Mouse (Mus musculus): Measurements from ENCODE around the gene Apba2. TPM values are rescaled to one million over a fixed set of nuclear protein-coding genes. Genes with fewer than 3 reads are reported as not detected.

The Apba2 gene
- polyA plus RNA-seq, 1 experiment = not detected

GRCm38 (mm10) chr7:64638922-64639321 is 137.4 kb downstream of the Apba2 start:
- Histone ChIP-seq H3K27ac (ENCODE audit: insufficient read depth, low read depth, low read length) (no peak overlapping the region), H3K4me1 (ENCODE audit: control insufficient read depth, insufficient read depth, low read length) (no peaks in the 10 kb centered on the region), H3K4me3 (ENCODE audit: insufficient read depth, low read length) (no peak overlapping the region)
- TF ChIP-seq POLR2A (IDR thresholded peaks at IDR 0.05; ENCODE audit: borderline replicate concordance, low read depth, low read length) (no peak), CTCF (IDR thresholded peaks at IDR 0.05; ENCODE audit: low read depth, low read length) (no peak)

GRCm38 (mm10) chr7:64640651-64641050 is 139.1 kb downstream of the Apba2 start:
- Histone ChIP-seq H3K4me1 (ENCODE audit: control insufficient read depth, insufficient read depth, low read length) (no peaks in the 10 kb centered on the region), H3K4me3 (ENCODE audit: insufficient read depth, low read length) (no peak overlapping the region), H3K27ac (ENCODE audit: insufficient read depth, low read depth, low read length) (no peak overlapping the region)
- TF ChIP-seq POLR2A (IDR thresholded peaks at IDR 0.05; ENCODE audit: borderline replicate concordance, low read depth, low read length) (no peak), CTCF (IDR thresholded peaks at IDR 0.05; ENCODE audit: low read depth, low read length) (no peak)

- no peak overlapping the region for H3K4me3 ChIP-seq (ENCODE audit: insufficient read depth, low read length)
- H3K27ac ChIP-seq (ENCODE audit: insufficient read depth, low read depth, low read length) = no peak overlapping the region
- no peak for TF ChIP-seq POLR2A (IDR thresholded peaks at IDR 0.05; ENCODE audit: borderline replicate concordance, low read depth, low read length)
- TF ChIP-seq CTCF (IDR thresholded peaks at IDR 0.05; ENCODE audit: low read depth, low read length) = no peak
- no peaks in the 10 kb centered on the region for H3K4me1 ChIP-seq (ENCODE audit: control insufficient read depth, insufficient read depth, low read length)
These were observed 141.4 kb downstream of the Apba2 start for GRCm38 (mm10) chr7:64642903-64643302.

- Histone ChIP-seq H3K4me3 (ENCODE audit: insufficient read depth, low read length) (no peak overlapping the region), H3K4me1 (ENCODE audit: control insufficient read depth, insufficient read depth, low read length) (no peaks in the 10 kb centered on the region), H3K27ac (ENCODE audit: insufficient read depth, low read depth, low read length) (no peak overlapping the region)
- TF ChIP-seq POLR2A (IDR thresholded peaks at IDR 0.05; ENCODE audit: borderline replicate concordance, low read depth, low read length) = no peak
- TF ChIP-seq CTCF (IDR thresholded peaks at IDR 0.05; ENCODE audit: low read depth, low read length) = no peak
These were observed 144.0 kb downstream of the Apba2 start for GRCm38 (mm10) chr7:64645458-64645857.

- TF ChIP-seq POLR2A (IDR thresholded peaks at IDR 0.05; ENCODE audit: borderline replicate concordance, low read depth, low read length) = no peak
- no peaks in the 10 kb centered on the region for H3K4me1 ChIP-seq (ENCODE audit: control insufficient read depth, insufficient read depth, low read length)
- H3K4me3 ChIP-seq (ENCODE audit: insufficient read depth, low read length) = no peak overlapping the region
- H3K27ac ChIP-seq (ENCODE audit: insufficient read depth, low read depth, low read length) = no peak overlapping the region
These were observed 144.5 kb downstream of the Apba2 start for GRCm38 (mm10) chr7:64646046-64646445.

GRCm38 (mm10) chr7:64648947-64649607 is 147.6 kb downstream of the Apba2 start:
- H3K4me1 ChIP-seq (ENCODE audit: control insufficient read depth, insufficient read depth, low read length) = no peaks in the 10 kb centered on the region
- TF ChIP-seq POLR2A (IDR thresholded peaks at IDR 0.05; ENCODE audit: borderline replicate concordance, low read depth, low read length) (no peak), CTCF (IDR thresholded peaks at IDR 0.05; ENCODE audit: low read depth, low read length) (no peak)

GRCm38 (mm10) chr7:64651963-64652362 is 150.5 kb downstream of the Apba2 start:
- Histone ChIP-seq H3K4me3 (ENCODE audit: insufficient read depth, low read length) (no peak overlapping the region), H3K27ac (ENCODE audit: insufficient read depth, low read depth, low read length) (no peak overlapping the region), H3K4me1 (ENCODE audit: control insufficient read depth, insufficient read depth, low read length) (no peaks in the 10 kb centered on the region)
- TF ChIP-seq CTCF (IDR thresholded peaks at IDR 0.05; ENCODE audit: low read depth, low read length) (no peak), POLR2A (IDR thresholded peaks at IDR 0.05; ENCODE audit: borderline replicate concordance, low read depth, low read length) (no peak)

More at GRCm38 (mm10) chr7:64648947-64649607, 147.6 kb downstream of the Apba2 start:
- H3K4me3 ChIP-seq (ENCODE audit: insufficient read depth, low read length) = no peak overlapping the region
- no peak overlapping the region for H3K27ac ChIP-seq (ENCODE audit: insufficient read depth, low read depth, low read length)

- no peak overlapping the region for H3K27ac ChIP-seq (ENCODE audit: insufficient read depth, low read depth, low read length)
- no peak overlapping the region for H3K4me3 ChIP-seq (ENCODE audit: insufficient read depth, low read length)
- TF ChIP-seq CTCF (IDR thresholded peaks at IDR 0.05; ENCODE audit: low read depth, low read length) = no peak
- no peak for TF ChIP-seq POLR2A (IDR thresholded peaks at IDR 0.05; ENCODE audit: borderline replicate concordance, low read depth, low read length)
- no peaks in the 10 kb centered on the region for H3K4me1 ChIP-seq (ENCODE audit: control insufficient read depth, insufficient read depth, low read length)
These were observed 155.3 kb downstream of the Apba2 start for GRCm38 (mm10) chr7:64656787-64657186.

GRCm38 (mm10) chr7:64658914-64659313 is 157.4 kb downstream of the Apba2 start:
- Histone ChIP-seq H3K4me3 (ENCODE audit: insufficient read depth, low read length) (no peak overlapping the region), H3K27ac (ENCODE audit: insufficient read depth, low read depth, low read length) (no peak overlapping the region), H3K4me1 (ENCODE audit: control insufficient read depth, insufficient read depth, low read length) (no peaks in the 10 kb centered on the region)
- TF ChIP-seq POLR2A (IDR thresholded peaks at IDR 0.05; ENCODE audit: borderline replicate concordance, low read depth, low read length) = no peak
- TF ChIP-seq CTCF (IDR thresholded peaks at IDR 0.05; ENCODE audit: low read depth, low read length) = no peak

GRCm38 (mm10) chr7:64659328-64659727 is 157.8 kb downstream of the Apba2 start:
- no peak overlapping the region for H3K27ac ChIP-seq (ENCODE audit: insufficient read depth, low read depth, low read length)
- H3K4me3 ChIP-seq (ENCODE audit: insufficient read depth, low read length) = no peak overlapping the region
- TF ChIP-seq CTCF (IDR thresholded peaks at IDR 0.05; ENCODE audit: low read depth, low read length) = no peak
- TF ChIP-seq POLR2A (IDR thresholded peaks at IDR 0.05; ENCODE audit: borderline replicate concordance, low read depth, low read length) = no peak
- H3K4me1 ChIP-seq (ENCODE audit: control insufficient read depth, insufficient read depth, low read length) = no peaks in the 10 kb centered on the region
